Mouse (Mus musculus): ENCODE measurements around the gene Isy1. TPM values are rescaled to one million over a fixed set of nuclear protein-coding genes. Genes with fewer than 3 reads are reported as not detected.
A peak's percentile ranks its signal among the peaks of the same experiment; 100 is the strongest.

Isy1 gene
- polyA plus RNA-seq, 1 experiment from 2014 or later: 17.5 TPM

- no peak for ATAC-seq (ENCODE audit: low read depth)
- peak overlapping the region; percentile 85 for H3K4me3 ChIP-seq (ENCODE audit: low read depth, low read length)
- peak overlapping the region; percentile 99 for H3K27ac ChIP-seq (ENCODE audit: low read length)
- H3K4me1 ChIP-seq (ENCODE audit: control insufficient read depth, low read depth, low read length): peaks cover 54% of the 10 kb centered on the region
- H3K36me3 ChIP-seq (ENCODE audit: control insufficient read depth, insufficient read depth): no peaks in the 10 kb centered on the region
- H3K4me2 ChIP-seq (ENCODE audit: low read depth, low read length): peak overlapping the region; percentile 79
- no peaks in the 10 kb centered on the region for H3K27me3 ChIP-seq (ENCODE audit: control insufficient read depth, insufficient read depth, low read depth, low read length)
- H3K9ac ChIP-seq (ENCODE audit: low read depth, low read length): peak overlapping the region; percentile 98
- no peaks in the 10 kb centered on the region for H3K9me3 ChIP-seq (replicated peaks; ENCODE audit: control insufficient read depth, low read length)
- 17% methylated on average over 6 of the region's 6 CpGs for WGBS (ENCODE audit: insufficient replicate concordance)
Observed at GRCm38 (mm10) chr6:87810311-87810710, 28.3 kb downstream of the Isy1 start.

GRCm38 (mm10) chr6:87809651-87810161, 28.9 kb downstream of the Isy1 start:
- peak; percentile 24 for ATAC-seq (ENCODE audit: low read depth)
- Histone ChIP-seq H3K4me2 (ENCODE audit: low read depth, low read length) (peak overlapping the region; percentile 79), H3K27ac (ENCODE audit: low read length) (peak overlapping the region; percentile 99), H3K9ac (ENCODE audit: low read depth, low read length) (peak overlapping the region; percentile 98), H3K36me3 (ENCODE audit: control insufficient read depth, insufficient read depth) (peaks cover under 1% of the 10 kb centered on the region; the same call in 1 of the 2 replicates), H3K9me3 (replicated peaks; ENCODE audit: control insufficient read depth, low read length) (no peaks in the 10 kb centered on the region), H3K4me3 (ENCODE audit: low read depth, low read length) (peak overlapping the region; percentile 85), H3K4me1 (ENCODE audit: control insufficient read depth, low read depth, low read length) (peaks cover 54% of the 10 kb centered on the region), H3K27me3 (ENCODE audit: control insufficient read depth, insufficient read depth, low read depth, low read length) (no peaks in the 10 kb centered on the region)
- 22% methylated on average over 6 of the region's 6 CpGs for WGBS (ENCODE audit: insufficient replicate concordance)

- Histone ChIP-seq H3K4me2 (ENCODE audit: low read depth, low read length) (peak overlapping the region; percentile 79), H3K4me3 (ENCODE audit: low read depth, low read length) (peak overlapping the region; percentile 85), H3K27ac (ENCODE audit: low read length) (peak overlapping the region; percentile 99), H3K9me3 (replicated peaks; ENCODE audit: control insufficient read depth, low read length) (no peaks in the 10 kb centered on the region), H3K9ac (ENCODE audit: low read depth, low read length) (peak overlapping the region; percentile 98), H3K36me3 (ENCODE audit: control insufficient read depth, insufficient read depth) (peaks cover 6% of the 10 kb centered on the region; the same call in 1 of the 2 replicates), H3K4me1 (ENCODE audit: control insufficient read depth, low read depth, low read length) (peaks cover 54% of the 10 kb centered on the region), H3K27me3 (ENCODE audit: control insufficient read depth, insufficient read depth, low read depth, low read length) (no peaks in the 10 kb centered on the region)
- ATAC-seq (ENCODE audit: low read depth): no peak
- 40% methylated on average over 2 of the region's 2 CpGs for WGBS (ENCODE audit: insufficient replicate concordance)
Observed at GRCm38 (mm10) chr6:87809144-87809543, 29.5 kb downstream of the Isy1 start.

GRCm38 (mm10) chr6:87808521-87808920, 30.1 kb downstream of the Isy1 start:
- Histone ChIP-seq H3K36me3 (ENCODE audit: control insufficient read depth, insufficient read depth) (peaks cover 8% of the 10 kb centered on the region; the same call in 1 of the 2 replicates), H3K27me3 (ENCODE audit: control insufficient read depth, insufficient read depth, low read depth, low read length) (no peaks in the 10 kb centered on the region), H3K4me1 (ENCODE audit: control insufficient read depth, low read depth, low read length) (peaks cover 54% of the 10 kb centered on the region), H3K4me3 (ENCODE audit: low read depth, low read length) (peak overlapping the region; percentile 85), H3K9me3 (replicated peaks; ENCODE audit: control insufficient read depth, low read length) (no peaks in the 10 kb centered on the region), H3K4me2 (ENCODE audit: low read depth, low read length) (peak overlapping the region; percentile 79), H3K9ac (ENCODE audit: low read depth, low read length) (peak overlapping the region; percentile 98), H3K27ac (ENCODE audit: low read length) (peak overlapping the region; percentile 99)
- WGBS (ENCODE audit: insufficient replicate concordance): 52% methylated on average over 3 of the region's 3 CpGs
- no peak for ATAC-seq (ENCODE audit: low read depth)

- H3K9me3 ChIP-seq (replicated peaks; ENCODE audit: control insufficient read depth, low read length): no peaks in the 10 kb centered on the region
- H3K4me1 ChIP-seq (ENCODE audit: control insufficient read depth, low read depth, low read length): peaks cover 54% of the 10 kb centered on the region
- no peak for ATAC-seq (ENCODE audit: low read depth)
- peak overlapping the region; percentile 79 for H3K4me2 ChIP-seq (ENCODE audit: low read depth, low read length)
- H3K36me3 ChIP-seq (ENCODE audit: control insufficient read depth, insufficient read depth): peaks cover 8% of the 10 kb centered on the region; the same call in 1 of the 2 replicates
- H3K27ac ChIP-seq (ENCODE audit: low read length): peak overlapping the region; percentile 99
- peak overlapping the region; percentile 98 for H3K9ac ChIP-seq (ENCODE audit: low read depth, low read length)
- H3K27me3 ChIP-seq (ENCODE audit: control insufficient read depth, insufficient read depth, low read depth, low read length): no peaks in the 10 kb centered on the region
- H3K4me3 ChIP-seq (ENCODE audit: low read depth, low read length): peak overlapping the region; percentile 85
- 45% methylated on average over 4 of the region's 4 CpGs for WGBS (ENCODE audit: insufficient replicate concordance)
Observed at GRCm38 (mm10) chr6:87807735-87808440, 30.7 kb downstream of the Isy1 start.

- ATAC-seq (ENCODE audit: low read depth): no peak
- no peaks in the 10 kb centered on the region for H3K9me3 ChIP-seq (replicated peaks; ENCODE audit: control insufficient read depth, low read length)
- no peaks in the 10 kb centered on the region for H3K27me3 ChIP-seq (ENCODE audit: control insufficient read depth, insufficient read depth, low read depth, low read length)
- peak overlapping the region; percentile 1; the same call in 1 of the 2 replicates for H3K4me3 ChIP-seq (ENCODE audit: low read depth, low read length)
- peaks cover 11% of the 10 kb centered on the region; the same call in 1 of the 2 replicates for H3K36me3 ChIP-seq (ENCODE audit: control insufficient read depth, insufficient read depth)
- WGBS (ENCODE audit: insufficient replicate concordance): 49% methylated on average over 2 of the region's 2 CpGs
- H3K9ac ChIP-seq (ENCODE audit: low read depth, low read length): 0 out of 2 replicates have a peak overlapping the region, but pooled peaks have one; percentile 13
- 0 out of 2 replicates have a peak overlapping the region, but pooled peaks have one; percentile 79 for H3K4me2 ChIP-seq (ENCODE audit: low read depth, low read length)
- peaks cover 46% of the 10 kb centered on the region for H3K4me1 ChIP-seq (ENCODE audit: control insufficient read depth, low read depth, low read length)
- H3K27ac ChIP-seq (ENCODE audit: low read length): peak overlapping the region; percentile 99; the same call in 1 of the 2 replicates
Observed at GRCm38 (mm10) chr6:87806857-87807256, 31.7 kb downstream of the Isy1 start.

- H3K9me3 ChIP-seq (replicated peaks; ENCODE audit: control insufficient read depth, low read length): no peaks in the 10 kb centered on the region
- no peak overlapping the region for H3K4me3 ChIP-seq (ENCODE audit: low read depth, low read length)
- no peaks in the 10 kb centered on the region for H3K27me3 ChIP-seq (ENCODE audit: control insufficient read depth, insufficient read depth, low read depth, low read length)
- H3K4me2 ChIP-seq (ENCODE audit: low read depth, low read length): no peak overlapping the region
- H3K36me3 ChIP-seq (ENCODE audit: control insufficient read depth, insufficient read depth): peaks cover 11% of the 10 kb centered on the region; the same call in 1 of the 2 replicates
- no peak overlapping the region; the same call in 1 of the 2 replicates for H3K27ac ChIP-seq (ENCODE audit: low read length)
- no peak for ATAC-seq (ENCODE audit: low read depth)
- 51% methylated on average over 2 of the region's 2 CpGs for WGBS (ENCODE audit: insufficient replicate concordance)
- H3K4me1 ChIP-seq (ENCODE audit: control insufficient read depth, low read depth, low read length): peaks cover 46% of the 10 kb centered on the region
- no peak overlapping the region for H3K9ac ChIP-seq (ENCODE audit: low read depth, low read length)
Observed at GRCm38 (mm10) chr6:87806028-87806427, 32.6 kb downstream of the Isy1 start.

- 81% methylated on average over 7 of the region's 7 CpGs for WGBS (ENCODE audit: insufficient replicate concordance)
- no peak overlapping the region; the same call in 1 of the 2 replicates for H3K27ac ChIP-seq (ENCODE audit: low read length)
- no peaks in the 10 kb centered on the region for H3K27me3 ChIP-seq (ENCODE audit: control insufficient read depth, insufficient read depth, low read depth, low read length)
- H3K9me3 ChIP-seq (replicated peaks; ENCODE audit: control insufficient read depth, low read length): no peaks in the 10 kb centered on the region
- H3K4me3 ChIP-seq (ENCODE audit: low read depth, low read length): no peak overlapping the region
- H3K4me2 ChIP-seq (ENCODE audit: low read depth, low read length): no peak overlapping the region
- ATAC-seq (ENCODE audit: low read depth): no peak
- H3K9ac ChIP-seq (ENCODE audit: low read depth, low read length): no peak overlapping the region
- peaks cover 11% of the 10 kb centered on the region; the same call in 1 of the 2 replicates for H3K36me3 ChIP-seq (ENCODE audit: control insufficient read depth, insufficient read depth)
- peaks cover 51% of the 10 kb centered on the region for H3K4me1 ChIP-seq (ENCODE audit: control insufficient read depth, low read depth, low read length)
Observed at GRCm38 (mm10) chr6:87805448-87805847, 33.1 kb downstream of the Isy1 start.

- Histone ChIP-seq H3K4me3 (ENCODE audit: low read depth, low read length) (no peak overlapping the region), H3K9ac (ENCODE audit: low read depth, low read length) (no peak overlapping the region), H3K27me3 (ENCODE audit: control insufficient read depth, insufficient read depth, low read depth, low read length) (no peaks in the 10 kb centered on the region), H3K27ac (ENCODE audit: low read length) (no peak overlapping the region), H3K4me2 (ENCODE audit: low read depth, low read length) (no peak overlapping the region), H3K9me3 (replicated peaks; ENCODE audit: control insufficient read depth, low read length) (no peaks in the 10 kb centered on the region), H3K36me3 (ENCODE audit: control insufficient read depth, insufficient read depth) (peaks cover 11% of the 10 kb centered on the region; the same call in 1 of the 2 replicates), H3K4me1 (ENCODE audit: control insufficient read depth, low read depth, low read length) (peaks cover 52% of the 10 kb centered on the region)
- WGBS (ENCODE audit: insufficient replicate concordance): 67% methylated on average over 7 of the region's 7 CpGs
- no peak for ATAC-seq (ENCODE audit: low read depth)
Observed at GRCm38 (mm10) chr6:87804886-87805285, 33.7 kb downstream of the Isy1 start.
